Mouse (Mus musculus) adrenal gland, postnatal 4 days (tissue): Measurements from ENCODE around the gene Igtp. TPM values are rescaled to one million over a fixed set of nuclear protein-coding genes. Genes with fewer than 3 reads are reported as not detected.
"Not testable (repeated sequence)": the region's sequence is repeated elsewhere in the genome, so short reads cannot be mapped to it uniquely, and the experiment has no call there.

Experiments used
- DNase-seq, 2 experiments: peaks; one replicate each; pipeline ENCODE4 v3.0.0; 2021 to 2022; ENCODE audit warnings: low spot score in 2 of 2, mixed read lengths in 2 of 2
- total RNA-seq, 2 experiments: library from RNA; stranded (reverse); gene quantifications; 2 replicates each; pipeline ENCODE4 v1.2.3; 2021

Igtp gene
- total RNA-seq, 2 experiments from 2014 or later, result 9.8 to 15.3 TPM

DNA sequence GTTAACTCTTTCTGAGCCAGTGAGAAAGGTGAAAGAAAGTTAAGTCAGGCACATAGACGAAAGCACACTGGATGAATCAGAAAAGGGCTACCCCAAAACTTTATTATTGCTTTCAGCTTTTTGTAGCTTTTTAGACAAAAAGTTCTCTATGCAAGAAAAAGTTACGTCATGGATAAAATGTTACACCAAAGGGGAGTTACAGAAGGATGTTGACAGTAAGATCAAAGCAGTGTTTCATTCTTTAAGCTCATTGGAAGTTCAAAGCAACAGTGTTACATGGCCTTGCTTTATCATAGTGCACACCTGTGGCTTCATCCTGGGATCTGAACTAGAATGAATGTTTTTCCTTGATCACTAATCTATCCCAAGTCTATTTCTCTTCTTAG, 12.3 kb downstream of the Igtp start:
- no peak for DNase-seq

DNA sequence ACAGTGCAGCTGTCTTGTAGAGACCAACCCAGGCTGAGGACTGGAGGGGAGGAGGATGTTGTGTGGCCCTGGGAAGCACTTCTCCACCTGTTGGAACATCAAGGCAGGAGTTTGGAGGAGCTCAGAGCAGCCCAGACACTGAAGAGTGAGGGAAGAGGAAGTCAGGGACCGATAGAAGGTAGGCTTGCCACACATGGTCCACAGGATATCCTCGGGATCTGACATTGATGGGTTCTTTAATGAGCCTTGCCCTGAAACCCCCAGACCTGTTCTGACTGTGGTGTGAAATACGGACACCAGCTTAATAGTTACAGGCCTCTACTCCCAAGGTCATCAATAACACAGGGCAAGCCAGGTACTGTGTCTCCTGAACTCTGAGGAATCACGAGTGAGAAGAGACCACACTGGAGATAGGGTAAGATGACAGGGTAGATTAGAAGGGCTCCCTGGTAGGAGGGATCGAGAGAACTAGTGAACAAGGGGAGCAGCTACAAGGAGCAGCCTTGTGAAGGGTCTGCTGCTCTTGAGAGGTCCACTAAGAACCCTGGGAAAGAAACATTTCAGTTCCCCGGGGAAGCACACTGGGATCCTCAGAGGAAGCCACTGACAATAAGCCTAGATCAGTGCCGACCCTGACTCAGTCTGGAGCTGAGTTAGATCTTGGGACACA, 14.5 kb downstream of the Igtp start:
- no peak for DNase-seq

DNA sequence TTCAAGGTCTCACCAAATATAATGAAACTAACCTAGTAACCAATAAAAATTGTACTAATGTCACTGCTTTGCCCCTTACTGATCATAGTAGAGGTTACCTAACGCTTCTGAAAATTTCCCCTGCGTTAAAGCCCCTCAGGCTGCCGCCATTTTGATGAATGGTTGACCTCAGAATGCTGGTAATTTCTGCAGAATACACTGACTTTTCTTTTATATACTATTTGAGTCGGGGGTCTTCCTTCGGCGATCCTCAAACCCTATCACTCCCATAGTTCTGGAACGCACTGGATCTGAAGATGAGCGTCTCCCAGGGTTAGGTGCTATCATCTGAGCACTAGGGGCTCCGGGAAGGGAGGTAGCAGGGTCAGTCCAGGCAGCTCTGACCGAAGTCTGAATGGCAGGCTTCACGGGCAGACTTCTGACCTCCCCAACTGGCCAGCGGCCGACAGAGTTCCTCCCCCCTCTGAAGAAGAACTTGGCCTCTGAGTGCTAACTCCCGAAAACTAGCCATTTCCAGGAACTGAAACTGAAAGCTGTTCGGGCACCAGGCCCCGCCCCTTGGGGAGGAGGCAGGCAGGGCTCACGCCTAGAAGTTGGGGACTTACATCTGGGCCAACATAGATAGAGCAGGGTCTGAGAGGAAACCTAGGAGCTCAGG, 15.2 kb downstream of the Igtp start:
- DNase-seq, result peak; percentile 52 to 71

DNA sequence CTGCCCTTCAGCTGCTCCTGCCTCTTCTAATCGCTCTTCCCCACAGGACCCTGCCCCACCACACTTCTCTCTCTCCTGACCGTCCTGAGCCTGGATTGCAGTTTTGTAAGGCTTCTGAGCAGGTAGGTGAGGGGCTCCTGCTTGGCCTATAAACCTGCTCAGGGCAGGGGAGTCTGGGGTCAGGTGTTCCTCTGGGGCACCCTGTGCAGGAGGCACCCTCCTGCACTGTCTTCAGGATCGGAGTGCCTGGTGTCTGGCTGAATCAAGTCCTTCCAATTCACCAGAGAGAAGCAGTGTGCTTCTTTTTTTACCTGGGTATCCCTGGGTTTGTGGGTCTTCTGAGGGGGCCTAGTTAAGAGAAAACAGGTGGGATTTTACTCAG, 15.7 kb downstream of the Igtp start:
- DNase-seq, result not testable (repeated sequence)

DNA sequence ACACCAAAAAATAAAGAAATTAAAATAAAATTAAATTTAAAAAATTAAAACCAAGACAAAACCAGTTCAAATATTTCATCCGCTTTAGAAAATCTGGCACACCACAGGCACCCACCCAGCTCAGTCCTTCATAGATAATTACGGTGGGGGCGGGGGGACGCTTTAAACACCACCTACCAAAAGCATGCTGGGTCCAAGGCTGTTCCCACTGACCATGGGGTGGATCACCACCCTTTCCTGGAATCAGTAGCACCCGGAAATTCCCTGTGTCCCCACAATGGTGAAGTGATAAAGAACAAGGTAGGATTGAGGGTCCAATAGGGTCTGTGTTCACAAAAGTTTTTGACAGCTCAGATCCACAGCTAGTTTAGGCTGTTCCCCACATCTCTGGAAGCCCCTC, 16.5 kb downstream of the Igtp start:
- DNase-seq, result no peak

DNA sequence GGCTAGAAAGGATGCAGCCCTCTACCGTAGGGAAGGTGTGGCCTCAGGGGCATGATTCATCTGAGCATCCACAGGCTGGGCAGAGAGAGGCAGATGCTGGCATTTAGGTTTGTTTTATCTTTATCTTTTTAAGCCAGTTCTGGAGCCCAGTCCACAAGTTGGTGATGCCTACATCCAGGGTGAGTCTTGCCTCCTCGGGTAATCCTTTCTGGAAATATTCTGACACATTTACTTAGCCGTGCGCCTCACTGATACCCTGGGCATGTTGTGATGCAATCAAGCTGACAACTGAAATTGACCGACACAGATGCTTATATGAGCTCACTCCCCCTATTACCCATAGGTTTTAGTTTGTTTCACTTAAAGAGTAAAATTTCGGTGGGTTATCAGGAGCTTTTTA, 17.5 kb downstream of the Igtp start:
- no peak for DNase-seq

DNA sequence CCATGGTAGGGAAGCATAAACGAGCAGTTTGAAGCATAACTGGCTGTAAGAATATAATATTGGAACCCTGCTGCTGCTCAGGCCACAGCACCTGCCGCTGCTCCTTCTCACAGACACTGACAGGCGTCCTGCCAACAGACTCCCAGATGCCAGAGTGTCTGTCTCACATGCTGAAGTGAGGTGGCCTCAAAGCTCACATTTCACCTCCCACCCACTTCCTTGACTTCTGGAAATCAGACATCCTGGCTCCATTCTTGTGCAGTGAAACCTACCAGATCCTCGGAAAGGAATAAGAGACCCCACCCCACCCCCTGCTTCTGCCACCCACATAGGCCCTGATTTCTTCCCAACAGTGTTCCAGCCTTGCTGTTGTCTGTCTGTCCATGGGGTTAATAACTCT, 24.4 kb downstream of the Igtp start:
- no peak for DNase-seq

DNA sequence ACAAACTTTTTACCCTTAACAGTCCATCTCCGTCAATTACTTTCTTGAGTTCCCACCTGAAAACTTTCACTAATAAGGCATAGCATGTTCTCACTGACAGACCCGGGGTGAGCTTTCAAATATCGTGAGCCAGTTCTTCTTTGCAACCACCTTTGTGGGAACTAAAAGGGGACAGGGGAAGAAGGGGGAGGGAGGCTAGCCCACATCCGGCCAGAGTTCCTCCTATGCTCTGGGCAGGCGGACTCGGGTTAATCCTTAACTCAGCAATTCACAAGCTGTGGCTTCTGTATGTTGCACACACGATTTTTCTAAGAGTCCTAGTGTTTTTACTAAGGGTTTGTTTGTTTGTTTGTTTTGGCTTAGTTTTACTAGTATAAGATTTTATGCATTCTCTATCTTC, 25.0 kb downstream of the Igtp start:
- DNase-seq, result no peak

DNA sequence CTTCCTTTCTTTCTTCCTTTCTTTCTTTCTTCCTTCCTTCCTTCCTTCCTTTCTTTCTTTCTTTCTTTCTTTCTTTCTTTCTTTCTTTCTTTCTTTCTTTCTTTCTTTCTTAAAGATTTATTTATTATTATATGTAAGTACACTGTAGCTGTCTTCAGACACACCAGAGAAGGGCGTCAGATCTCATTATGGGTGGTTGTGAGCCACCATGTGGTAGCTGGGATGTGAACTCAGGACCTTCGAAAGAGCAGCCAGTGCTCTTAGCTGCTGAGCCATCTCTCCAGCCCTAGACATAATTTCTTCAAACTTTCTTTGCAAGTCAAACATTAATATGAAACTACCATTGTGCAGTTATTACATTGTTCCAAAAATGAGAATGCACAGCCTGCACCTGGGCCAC, 25.5 kb downstream of the Igtp start:
- not testable (repeated sequence) for DNase-seq

DNA sequence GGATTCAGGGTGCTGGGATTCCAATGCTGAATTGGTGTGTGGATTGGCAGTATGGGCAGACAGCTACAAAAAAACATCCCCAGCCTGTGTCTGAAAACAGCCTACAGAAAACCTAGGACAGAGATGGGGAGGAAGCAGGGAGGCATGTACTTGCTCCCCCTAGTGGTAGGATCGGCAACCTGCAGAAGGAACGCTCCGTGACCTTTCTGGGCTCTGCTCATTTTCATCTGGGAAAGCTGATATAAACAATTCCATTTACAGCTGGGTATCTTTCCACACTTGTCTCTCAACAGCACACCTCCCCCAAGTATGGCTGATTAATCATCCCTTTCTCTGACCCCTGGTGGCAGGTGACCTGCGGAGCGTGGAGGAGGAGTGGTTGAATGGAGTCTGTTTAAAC, 26.3 kb downstream of the Igtp start:
- peak; percentile 37 to 53 for DNase-seq

DNA sequence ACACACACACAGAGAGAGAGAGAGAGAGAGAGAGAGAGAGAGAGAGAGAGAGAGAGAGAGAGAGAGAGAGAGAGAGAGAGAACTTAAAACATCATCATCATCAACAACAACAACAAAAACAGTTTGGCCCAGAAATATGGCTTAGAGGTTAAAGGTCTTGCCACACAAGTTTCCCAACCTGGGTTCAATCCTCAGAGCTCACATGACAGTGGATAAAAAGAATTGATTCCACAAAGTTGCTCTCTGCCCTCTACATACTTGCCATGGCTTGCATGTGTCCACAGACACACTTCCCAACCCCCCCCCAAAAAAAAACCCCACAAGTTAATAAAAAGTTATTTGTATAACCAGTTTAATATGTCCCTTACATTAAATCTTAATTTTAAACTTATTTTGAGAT, 27.1 kb downstream of the Igtp start:
- DNase-seq, result no peak

DNA sequence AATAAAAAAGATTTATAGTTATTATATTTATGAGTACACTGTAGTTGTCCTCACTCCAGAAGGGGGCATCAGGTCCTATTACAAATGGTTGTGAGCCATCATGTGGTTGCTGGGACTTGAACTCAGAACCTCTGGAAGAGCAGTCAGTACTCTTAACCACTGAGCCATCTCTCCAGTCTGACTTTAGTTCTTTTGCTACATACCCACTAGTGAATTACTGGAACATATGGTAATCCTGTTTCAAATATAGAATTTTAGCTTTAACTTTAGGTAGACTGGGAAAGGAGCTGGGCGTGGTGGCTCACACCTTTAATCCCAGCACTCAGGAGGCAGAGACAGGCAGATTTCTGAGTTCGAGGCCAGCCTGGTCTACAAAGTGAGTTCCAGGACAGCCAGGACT, 28.7 kb downstream of the Igtp start:
- DNase-seq, result not testable (repeated sequence)

DNA sequence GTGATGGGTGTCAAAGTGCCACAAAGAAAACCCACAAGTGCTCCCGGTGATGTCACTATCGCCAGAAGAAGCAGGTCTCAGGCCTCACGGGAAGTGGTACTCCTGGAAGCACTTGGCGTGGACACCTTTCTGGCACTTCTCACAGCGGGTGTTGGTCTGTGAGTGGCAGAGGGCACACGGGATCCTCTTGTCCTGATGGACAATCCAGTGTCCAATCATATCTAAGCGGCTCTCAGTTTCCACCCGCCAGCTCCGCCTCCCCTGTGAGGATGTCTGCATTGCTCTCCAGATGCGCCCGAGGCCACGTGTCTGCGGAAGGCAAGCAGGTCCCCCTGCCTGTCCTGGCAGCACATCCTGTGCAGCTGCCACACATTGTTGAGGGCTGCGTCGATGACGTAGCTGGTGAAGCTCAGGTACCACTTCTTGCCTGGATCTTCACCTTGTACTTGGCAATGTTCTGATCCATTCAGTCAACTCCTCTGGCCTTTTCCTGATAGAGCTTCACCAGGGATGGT, 31.1 kb downstream of the Igtp start:
- no peak for DNase-seq

DNA sequence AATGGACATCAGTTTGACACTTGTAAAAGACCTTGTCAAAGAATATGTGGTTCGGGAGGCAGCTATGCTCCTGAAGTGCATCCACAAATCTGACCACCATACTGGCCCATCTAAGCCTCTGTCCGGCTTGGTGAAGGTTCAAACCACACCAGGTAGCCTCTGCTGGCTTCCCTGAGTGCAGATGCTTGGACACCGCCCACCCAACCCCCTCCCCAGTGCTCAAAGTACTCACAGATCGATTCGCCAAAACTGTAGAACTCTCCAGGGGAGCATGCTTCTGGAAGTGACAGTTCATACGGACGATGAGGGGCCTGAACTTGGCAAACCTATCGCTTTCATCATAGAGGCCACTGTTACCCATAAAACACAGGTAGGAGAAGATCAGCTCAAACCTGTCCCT, 31.8 kb downstream of the Igtp start:
- no peak for DNase-seq

DNA sequence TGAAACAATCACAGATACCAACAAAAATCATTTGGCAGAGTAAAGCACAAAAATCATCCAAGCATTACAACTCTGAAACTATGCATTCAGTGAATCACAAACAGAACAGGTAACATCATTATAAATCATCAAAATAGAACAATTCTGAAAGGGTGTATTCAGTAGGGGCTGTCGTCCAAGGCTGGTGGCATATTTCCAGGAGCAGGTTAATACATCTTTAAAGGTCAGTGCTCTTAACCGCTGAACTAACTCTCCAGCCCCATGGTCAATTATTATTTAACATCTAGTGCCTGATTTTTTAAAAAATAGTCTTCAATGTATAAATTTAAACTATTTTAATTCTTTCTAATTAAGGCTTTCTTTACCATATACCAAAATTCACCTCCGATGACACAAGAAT, 35.2 kb downstream of the Igtp start:
- DNase-seq, result not testable (repeated sequence)

DNA sequence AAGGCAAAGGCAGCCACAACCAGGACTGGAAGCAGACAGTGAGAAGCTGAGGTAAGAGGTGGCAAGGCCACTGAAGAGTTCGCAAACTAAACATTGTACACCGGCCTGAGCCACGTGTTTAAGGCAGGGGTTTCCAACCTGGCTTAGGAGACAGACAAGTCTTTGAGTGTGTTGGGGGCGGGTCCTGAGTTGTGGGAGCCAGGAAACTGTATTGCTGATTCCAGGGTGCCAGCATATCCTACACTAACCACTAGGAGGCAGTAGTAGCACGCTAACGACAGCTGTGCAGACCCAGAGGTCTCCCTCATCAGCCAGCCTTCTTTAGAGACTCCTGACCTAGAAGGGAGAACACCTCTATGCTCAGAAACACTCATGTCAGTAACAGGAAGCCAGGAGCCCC, 35.8 kb downstream of the Igtp start:
- DNase-seq, result no peak

DNA sequence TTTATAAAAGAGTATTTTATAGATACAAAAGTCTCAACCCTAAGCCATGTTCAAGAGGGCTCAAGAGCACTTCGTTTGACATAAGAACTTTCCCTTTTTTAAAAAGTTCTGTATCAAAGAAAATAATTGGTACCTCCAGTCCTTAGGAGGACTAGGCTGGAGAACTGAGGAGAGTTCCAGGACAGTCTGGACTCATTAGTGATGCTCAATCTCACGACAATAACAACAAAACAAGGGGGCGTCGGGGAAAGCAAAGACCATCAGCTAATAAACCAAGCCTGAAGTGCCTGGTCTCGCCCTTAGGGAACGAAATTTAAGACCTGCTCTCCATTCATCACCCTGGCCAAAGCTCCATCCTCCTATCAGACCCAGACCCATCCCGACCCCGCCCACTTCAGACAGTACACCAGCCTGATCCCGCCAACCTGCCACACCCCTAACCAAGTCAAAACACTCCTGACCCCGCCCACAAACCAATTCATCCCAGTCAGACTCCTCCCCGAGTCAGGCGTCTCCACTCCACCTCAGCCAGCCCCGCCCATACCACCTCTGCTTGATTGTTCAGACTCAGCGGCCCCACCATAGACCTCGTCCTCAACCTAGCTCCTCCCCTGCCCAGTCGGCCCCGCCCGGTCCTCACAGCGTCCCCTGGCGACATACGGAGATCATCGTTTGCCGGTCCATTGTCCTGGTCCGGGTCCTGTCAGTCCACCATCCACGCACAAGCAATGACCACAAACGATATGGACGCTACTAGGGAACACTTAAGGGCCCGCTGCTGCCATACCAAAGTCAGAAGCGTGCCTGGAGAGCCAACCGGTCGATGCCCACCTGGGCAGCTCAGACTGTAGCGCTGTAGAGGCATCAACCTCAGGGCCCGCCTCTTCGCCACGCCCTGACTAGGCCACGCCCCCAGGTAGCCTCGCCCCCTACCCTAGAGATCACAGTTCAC, 39.8 kb downstream of the Igtp start:
- peak in 1 of 2 experiments; percentile 25 for DNase-seq

DNA sequence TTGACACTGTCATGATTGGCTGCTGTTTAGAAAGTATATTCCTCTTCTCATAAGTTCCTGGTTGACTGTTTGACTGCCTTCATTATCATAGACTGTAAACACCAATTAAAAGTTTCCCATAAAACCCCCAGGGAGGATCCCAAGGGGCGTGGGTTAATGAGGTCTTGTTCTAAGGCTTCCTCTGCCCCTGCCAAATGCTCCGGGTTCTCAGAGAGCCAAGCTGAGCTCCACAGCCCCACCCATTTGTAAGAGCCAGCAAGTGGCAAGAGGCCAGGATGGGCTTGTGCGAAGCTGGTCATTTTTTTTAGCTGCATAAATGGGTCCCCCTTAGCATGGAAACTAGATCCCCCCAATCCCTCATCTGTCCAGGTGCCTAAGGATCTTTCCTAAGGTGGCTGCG, 47.9 kb downstream of the Igtp start:
- DNase-seq, result no peak

DNA sequence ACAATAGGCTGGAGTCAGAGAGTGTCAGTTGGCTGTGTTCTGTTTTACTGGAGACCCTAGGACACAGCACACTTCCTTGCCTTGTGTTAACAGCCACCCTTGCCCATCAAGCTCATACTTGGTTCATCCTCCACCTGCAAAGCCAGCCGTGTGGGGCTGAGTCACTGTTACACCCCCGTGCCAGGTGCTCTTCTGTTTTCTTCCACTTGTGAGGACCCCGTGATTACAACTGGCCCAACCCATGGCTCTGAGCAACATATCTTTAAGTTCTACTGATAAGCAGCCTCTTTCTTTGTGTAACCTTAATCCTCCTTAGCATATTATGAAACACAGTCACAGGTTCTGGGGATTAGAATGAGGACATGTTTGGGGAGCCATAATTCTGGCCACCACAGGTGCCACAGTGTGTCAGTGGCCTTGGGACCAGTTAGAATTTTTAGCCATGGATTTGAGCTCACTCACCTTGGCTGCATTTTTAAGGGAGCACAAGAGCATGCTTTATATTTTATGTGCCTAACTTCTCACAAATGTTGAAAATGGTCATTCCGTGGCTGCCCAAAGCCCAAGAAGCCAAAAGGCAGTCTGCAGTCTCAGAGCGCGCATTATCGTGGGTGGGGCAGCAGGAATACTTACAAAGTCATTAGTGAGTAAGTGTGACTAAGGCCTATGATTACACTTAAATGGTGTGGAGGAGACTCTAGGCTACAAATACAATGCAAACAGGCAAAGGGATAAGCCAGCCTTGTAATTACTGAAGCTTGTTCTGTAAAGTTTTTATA, 50.0 kb downstream of the Igtp start:
- DNase-seq, result no peak

DNA sequence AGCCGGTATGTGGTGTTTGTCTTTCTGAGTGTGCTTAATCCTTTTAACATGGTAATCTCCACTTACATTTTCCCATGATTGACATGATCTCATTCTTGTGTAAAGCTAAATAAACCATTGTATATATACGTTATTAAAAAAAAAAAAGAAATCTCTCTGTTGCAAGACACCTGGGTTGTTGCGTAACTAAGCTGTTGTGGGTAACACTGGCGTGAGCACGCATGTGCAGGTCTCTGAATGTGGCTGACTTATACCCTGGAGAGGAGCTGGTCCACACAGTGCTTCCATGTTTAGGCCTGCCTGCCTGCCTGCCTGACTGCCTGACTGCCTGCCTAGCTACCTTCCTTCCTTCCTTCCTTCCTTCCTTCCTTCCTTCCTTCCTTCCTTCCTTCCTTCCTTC, 51.2 kb downstream of the Igtp start:
- no peak for DNase-seq

DNA sequence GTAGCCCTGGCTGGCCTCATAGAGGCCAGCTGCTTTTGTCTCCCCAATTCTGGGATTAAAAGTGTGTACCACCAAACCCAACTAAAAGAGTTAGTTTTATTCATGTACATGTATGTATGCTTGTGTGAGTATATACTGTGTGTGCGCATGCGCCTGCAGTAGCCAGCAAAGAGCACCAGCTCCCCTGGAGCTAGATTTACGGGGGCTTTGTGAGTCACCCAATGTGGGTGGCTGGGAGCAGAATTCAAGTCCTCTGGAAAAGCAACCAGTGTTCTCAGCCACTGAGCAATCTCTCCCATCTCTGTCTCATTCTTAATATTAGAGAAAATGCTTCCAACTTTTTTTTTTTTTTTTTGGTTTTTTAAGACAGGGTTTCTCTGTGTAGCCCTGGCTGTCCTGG, 55.1 kb downstream of the Igtp start:
- no peak for DNase-seq
